Mouse (Mus musculus) hindbrain, embryonic 10.5 days (tissue): Measurements from ENCODE around the gene Tbx4. TPM values are rescaled to one million over a fixed set of nuclear protein-coding genes. Genes with fewer than 3 reads are reported as not detected.

Experiments used
- DNase-seq: peaks from one replicate; pipeline ENCODE4 v3.0.0-alpha.2; 2017; ENCODE audit warnings: low spot score
- H3K27ac ChIP-seq: fragments of 300-500 bp; sonication (generic); 2 replicates; pipeline ENCODE4 v1.5.1; 2016; ENCODE audit warnings: mild to moderate bottlenecking, moderate library complexity
- H3K27me3 ChIP-seq: fragments of 300-500 bp; sonication (generic); 2 replicates; pipeline ENCODE4 v1.6.1; 2016; ENCODE audit warnings: mild to moderate bottlenecking; ENCODE audit not compliant: poor library complexity, insufficient read depth, severe bottlenecking
- H3K36me3 ChIP-seq: fragments of 300-500 bp; sonication (generic); 2 replicates; pipeline ENCODE4 v1.6.1; 2016; ENCODE audit warnings: mild to moderate bottlenecking, moderate library complexity
- H3K4me1 ChIP-seq: fragments of 300-500 bp; sonication (generic); replicated peaks from 2 replicates; pipeline ENCODE4 v1.6.1; 2016; ENCODE audit warnings: mild to moderate bottlenecking
- H3K4me3 ChIP-seq: fragments of 300-500 bp; sonication (generic); 2 replicates; pipeline ENCODE4 v1.5.1; 2016; ENCODE audit warnings: mild to moderate bottlenecking, moderate library complexity
- H3K9me3 ChIP-seq: fragments of 300-500 bp; sonication (generic); 2 replicates; pipeline ENCODE4 v1.6.1; 2016; ENCODE audit warnings: mild to moderate bottlenecking, moderate library complexity
- WGBS: fragments of 180-500 bp; shearing (Covaris S2); methylation state at CpG from one replicate; pipeline ENCODE4 v1.1.7; 2016; 5-methylcytosine and 5-hydroxymethylcytosine counted together
- polyA plus RNA-seq: library from polyadenylated mRNA; unstranded; fragments of >200 nt; fragmentation: Nextera tagmentation; extraction: Ambion mirVana; gene quantifications from 2 replicates; pipeline ENCODE4 v1.2.1, GENCODE M21; 2016

Tbx4 gene
- polyA plus RNA-seq, 1 experiment from 2014 or later: 0.22 TPM

DNA sequence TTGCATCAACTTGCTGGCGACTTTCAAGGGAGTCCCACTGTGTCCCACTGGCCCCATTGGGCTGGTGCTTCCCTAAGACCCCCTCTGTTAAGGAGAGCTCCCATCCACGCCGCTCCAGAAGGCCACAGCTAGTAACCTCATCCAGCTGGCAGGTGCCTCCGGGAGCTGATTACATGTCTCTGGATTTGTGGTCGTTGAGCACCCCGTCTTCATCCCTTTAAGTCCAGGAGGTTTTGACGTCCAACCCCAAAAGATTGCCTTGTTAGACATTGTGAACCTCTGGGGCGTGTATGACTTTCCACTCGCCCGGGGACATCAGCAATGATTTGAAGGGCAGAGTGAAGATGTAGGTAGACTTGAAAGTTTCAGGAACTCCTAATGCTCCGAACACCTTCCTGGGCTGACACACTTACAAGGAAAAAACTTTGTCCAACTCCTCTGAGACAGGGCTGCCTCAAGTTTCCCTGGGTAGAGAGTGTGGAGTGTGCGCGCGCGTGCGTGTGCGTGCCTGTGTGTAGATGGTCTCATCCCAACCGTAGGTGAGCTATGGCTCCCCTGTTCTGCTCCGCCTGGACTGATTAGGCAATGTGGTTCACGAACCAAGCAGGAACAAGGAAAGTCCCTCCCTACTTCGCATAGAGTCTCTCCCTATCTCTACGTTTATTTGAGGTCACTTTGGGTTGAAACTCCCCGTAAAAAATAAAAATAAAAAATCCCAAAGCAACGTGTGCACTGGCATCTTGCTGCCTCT, 43.5 kb upstream of the Tbx4 start:
- Histone ChIP-seq H3K9me3 (no peaks in the 10 kb centered on the region), H3K27me3 (peaks cover 96% of the 10 kb centered on the region), H3K4me3 (peak overlapping the region; percentile 60), H3K27ac (peak overlapping the region; percentile 80), H3K36me3 (0 out of 2 replicates have a peak, but pooled peaks cover 6% of the 10 kb centered on the region), H3K4me1 (peaks cover 60% of the 10 kb centered on the region)
- DNase-seq: no peak
- 6% methylated on average over 24 of the region's 24 CpGs for WGBS

DNA sequence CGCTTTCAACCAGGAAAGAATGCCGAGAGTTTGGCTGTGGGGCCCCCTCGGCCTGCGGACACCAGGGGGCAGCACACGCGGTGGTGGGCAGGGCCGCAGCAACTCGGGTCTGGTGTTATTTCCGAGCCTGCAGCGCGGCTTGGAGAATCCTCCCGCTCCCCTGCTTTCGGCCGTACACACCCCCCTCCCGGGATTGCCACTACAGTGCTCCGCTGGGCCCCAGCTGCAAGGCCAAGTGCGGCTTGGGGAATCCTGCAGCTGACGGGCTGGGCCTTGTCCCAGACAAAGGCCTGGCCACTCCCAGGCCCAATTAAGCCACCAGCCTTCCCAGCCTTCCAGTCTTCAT, 42.9 kb upstream of the Tbx4 start:
- peak overlapping the region; percentile 60 for H3K4me3 ChIP-seq
- H3K4me1 ChIP-seq: peaks cover 55% of the 10 kb centered on the region
- H3K27ac ChIP-seq: peak overlapping the region; percentile 80
- 0 out of 2 replicates have a peak, but pooled peaks cover under 1% of the 10 kb centered on the region for H3K36me3 ChIP-seq
- under 1% methylated on average over 18 of the region's 18 CpGs for WGBS
- peak; percentile 86 for DNase-seq
- no peaks in the 10 kb centered on the region for H3K9me3 ChIP-seq
- H3K27me3 ChIP-seq: peaks cover 95% of the 10 kb centered on the region

DNA sequence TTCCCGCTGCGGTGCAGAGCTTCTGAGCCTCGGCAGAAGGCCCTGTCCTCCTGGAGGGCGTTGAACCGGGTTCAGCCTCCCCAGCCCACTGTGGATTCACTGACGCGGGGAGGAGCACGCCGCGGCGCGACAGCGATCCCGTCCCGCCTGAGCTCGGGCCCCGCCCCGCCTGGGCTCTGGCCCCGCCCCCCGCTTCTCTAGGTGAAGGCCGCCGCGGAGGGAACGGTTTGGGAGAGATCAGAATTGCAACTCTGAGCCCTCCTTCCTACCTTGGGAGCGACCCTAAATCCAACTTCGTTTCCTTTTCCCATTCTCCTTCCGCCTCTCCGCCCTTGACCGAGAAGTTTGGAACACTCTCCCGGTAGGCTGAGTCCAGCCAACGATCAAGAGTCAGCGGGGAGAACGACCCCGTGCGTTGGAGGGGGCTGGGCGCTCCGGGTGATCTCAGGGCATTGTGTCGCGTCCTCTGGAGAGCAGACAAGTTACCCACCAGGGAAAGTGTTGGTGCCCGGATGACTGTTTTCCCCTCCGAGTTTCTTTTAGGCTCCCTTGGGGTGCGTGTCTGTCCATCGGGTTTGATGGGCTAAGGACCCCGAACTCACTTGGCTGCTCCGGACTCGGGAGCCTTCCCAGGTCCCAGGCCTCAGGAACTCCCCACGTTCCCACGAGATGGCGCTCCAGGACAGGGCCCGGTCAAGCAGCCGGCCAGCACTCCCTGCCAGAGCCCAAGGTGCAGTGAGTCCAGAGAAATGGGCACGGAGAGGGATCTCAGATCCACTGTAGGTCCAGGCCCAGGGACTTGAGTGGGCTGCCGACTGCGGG, 41.9 kb upstream of the Tbx4 start:
- H3K4me3 ChIP-seq: peak overlapping the region; percentile 60
- peak overlapping the region; percentile 80 for H3K27ac ChIP-seq
- WGBS: under 1% methylated on average over 54 of the region's 54 CpGs
- H3K9me3 ChIP-seq: no peaks in the 10 kb centered on the region
- DNase-seq: peak; percentile 92
- H3K27me3 ChIP-seq: peaks cover 90% of the 10 kb centered on the region
- no peaks in the 10 kb centered on the region for H3K36me3 ChIP-seq
- H3K4me1 ChIP-seq: peaks cover 61% of the 10 kb centered on the region

GRCm38 (mm10) chr11:85844971-85845370, 41.3 kb upstream of the Tbx4 start:
- Histone ChIP-seq H3K4me3 (peak overlapping the region; percentile 60), H3K27ac (0 out of 2 replicates have a peak overlapping the region, but pooled peaks have one; percentile 80), H3K4me1 (peaks cover 61% of the 10 kb centered on the region), H3K36me3 (no peaks in the 10 kb centered on the region), H3K9me3 (no peaks in the 10 kb centered on the region), H3K27me3 (peaks cover 89% of the 10 kb centered on the region)
- DNase-seq: no peak
- 28% methylated on average over 5 of the region's 5 CpGs for WGBS

GRCm38 (mm10) chr11:85845921-85846320, 40.3 kb upstream of the Tbx4 start:
- peaks cover 53% of the 10 kb centered on the region for H3K4me1 ChIP-seq
- 48% methylated on average over 5 of the region's 5 CpGs for WGBS
- no peak overlapping the region for H3K4me3 ChIP-seq
- H3K36me3 ChIP-seq: no peaks in the 10 kb centered on the region
- peaks cover 83% of the 10 kb centered on the region for H3K27me3 ChIP-seq
- H3K9me3 ChIP-seq: no peaks in the 10 kb centered on the region
- no peak for DNase-seq
- H3K27ac ChIP-seq: no peak overlapping the region

DNA sequence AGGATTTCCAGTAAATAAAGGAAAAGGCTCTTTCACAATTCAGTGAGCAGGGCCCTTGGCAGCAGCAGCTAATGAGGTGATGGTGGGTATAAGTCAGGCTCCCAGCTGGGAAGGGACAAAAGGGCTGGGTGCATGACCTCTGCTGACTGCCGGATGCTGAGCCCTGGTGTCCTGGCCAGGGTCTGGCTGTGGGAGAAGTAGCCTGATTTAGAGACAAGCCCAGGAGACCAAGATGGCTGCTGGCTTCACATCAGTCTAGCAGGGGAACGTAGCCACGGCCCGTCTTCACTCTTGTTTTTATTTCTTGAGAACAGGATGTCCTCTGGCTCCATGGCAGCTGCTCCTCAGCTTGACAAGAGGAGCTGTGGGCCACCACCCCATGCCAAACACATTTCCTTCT, 39.7 kb upstream of the Tbx4 start:
- H3K27me3 ChIP-seq: peaks cover 77% of the 10 kb centered on the region
- H3K4me3 ChIP-seq: no peak overlapping the region
- peaks cover 52% of the 10 kb centered on the region for H3K4me1 ChIP-seq
- DNase-seq: no peak
- no peaks in the 10 kb centered on the region for H3K36me3 ChIP-seq
- no peaks in the 10 kb centered on the region for H3K9me3 ChIP-seq
- WGBS: 46% methylated on average over 4 of the region's 4 CpGs
- no peak overlapping the region for H3K27ac ChIP-seq

DNA sequence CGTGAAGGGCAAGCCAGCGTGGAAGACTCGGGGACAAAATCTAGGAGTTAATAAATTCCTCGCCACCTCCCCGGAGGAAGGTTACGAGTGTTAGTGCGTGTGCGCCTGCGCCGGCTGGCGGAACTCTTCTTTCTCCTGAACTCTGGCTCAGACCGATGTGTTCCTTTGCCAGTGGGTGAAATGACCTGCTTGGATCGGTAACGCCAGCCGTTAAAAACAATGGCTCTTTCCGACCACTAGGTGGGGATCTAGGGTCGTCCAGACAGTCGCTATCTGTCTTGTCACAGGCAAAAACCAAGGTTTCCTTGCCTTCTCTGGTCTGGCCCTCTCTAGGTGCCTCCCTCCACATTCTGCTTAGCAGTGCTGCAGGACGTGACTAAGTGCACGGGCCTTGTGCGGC, 37.2 kb upstream of the Tbx4 start:
- Histone ChIP-seq H3K4me1 (peaks cover 30% of the 10 kb centered on the region), H3K27ac (peak overlapping the region; percentile 50; the same call in 1 of the 2 replicates), H3K9me3 (no peaks in the 10 kb centered on the region), H3K36me3 (no peaks in the 10 kb centered on the region), H3K4me3 (peak overlapping the region; percentile 46), H3K27me3 (peaks cover 51% of the 10 kb centered on the region)
- WGBS: 1% methylated on average over 21 of the region's 21 CpGs
- DNase-seq: peak; percentile 83

DNA sequence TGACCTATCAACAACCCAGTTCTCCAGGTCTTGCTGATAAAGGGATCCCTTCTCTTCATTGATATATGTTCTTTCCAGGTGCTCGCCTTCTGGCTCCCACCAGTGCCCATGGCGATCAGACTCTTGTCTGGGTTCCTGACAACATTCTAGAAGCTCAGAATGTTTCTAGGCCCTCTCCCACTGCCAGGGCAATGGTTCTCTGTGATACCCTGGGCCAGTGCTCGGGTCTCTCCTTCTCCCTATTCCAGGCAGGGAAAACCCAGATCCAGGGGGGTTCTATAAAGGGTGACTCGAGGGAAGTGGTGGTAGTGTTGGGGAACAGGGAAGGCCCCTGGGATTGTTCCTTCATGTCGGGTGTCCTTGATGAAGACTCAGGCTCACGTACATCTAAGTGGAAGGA, 36.0 kb upstream of the Tbx4 start, which contains the start of gene Gm11444:
TSS of gene Gm11444 (minus strand) at position 101 of the 400 bp plus-strand sequence.
- Histone ChIP-seq H3K27me3 (peaks cover 43% of the 10 kb centered on the region), H3K36me3 (no peaks in the 10 kb centered on the region), H3K9me3 (no peaks in the 10 kb centered on the region), H3K4me1 (peaks cover 22% of the 10 kb centered on the region), H3K27ac (no peak within 1 kb of the TSS), H3K4me3 (0 out of 2 replicates have a peak within 1 kb of the TSS, but pooled peaks have one; percentile 46)
- DNase-seq: no peak
- WGBS: 86% methylated on average over 6 of the region's 6 CpGs

DNA sequence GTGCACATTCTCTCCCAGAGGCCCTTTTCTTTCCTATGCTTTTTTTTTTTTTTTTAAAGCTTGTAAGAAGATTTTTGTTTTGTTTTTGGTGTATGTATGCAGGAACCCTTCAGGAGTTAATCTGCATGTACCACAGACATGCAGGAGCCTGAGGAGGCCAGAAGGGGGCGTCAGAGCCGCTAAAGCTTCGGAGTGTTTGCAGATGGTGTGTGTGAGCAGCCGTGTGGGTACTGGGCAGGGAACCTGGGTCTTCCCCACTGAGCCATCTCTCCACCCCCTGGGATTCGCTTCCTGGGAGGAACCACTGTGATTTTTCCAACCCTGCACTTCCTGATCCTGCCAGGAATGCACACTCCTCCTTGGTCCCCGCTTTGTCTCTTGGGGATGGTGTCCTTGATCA, 35.5 kb upstream of the Tbx4 start:
- no peak for DNase-seq
- 44% methylated on average over 6 of the region's 6 CpGs for WGBS
- peaks cover 43% of the 10 kb centered on the region for H3K27me3 ChIP-seq
- no peaks in the 10 kb centered on the region for H3K36me3 ChIP-seq
- H3K9me3 ChIP-seq: no peaks in the 10 kb centered on the region
- H3K27ac ChIP-seq: no peak overlapping the region
- H3K4me1 ChIP-seq: peaks cover 22% of the 10 kb centered on the region
- no peak overlapping the region for H3K4me3 ChIP-seq

DNA sequence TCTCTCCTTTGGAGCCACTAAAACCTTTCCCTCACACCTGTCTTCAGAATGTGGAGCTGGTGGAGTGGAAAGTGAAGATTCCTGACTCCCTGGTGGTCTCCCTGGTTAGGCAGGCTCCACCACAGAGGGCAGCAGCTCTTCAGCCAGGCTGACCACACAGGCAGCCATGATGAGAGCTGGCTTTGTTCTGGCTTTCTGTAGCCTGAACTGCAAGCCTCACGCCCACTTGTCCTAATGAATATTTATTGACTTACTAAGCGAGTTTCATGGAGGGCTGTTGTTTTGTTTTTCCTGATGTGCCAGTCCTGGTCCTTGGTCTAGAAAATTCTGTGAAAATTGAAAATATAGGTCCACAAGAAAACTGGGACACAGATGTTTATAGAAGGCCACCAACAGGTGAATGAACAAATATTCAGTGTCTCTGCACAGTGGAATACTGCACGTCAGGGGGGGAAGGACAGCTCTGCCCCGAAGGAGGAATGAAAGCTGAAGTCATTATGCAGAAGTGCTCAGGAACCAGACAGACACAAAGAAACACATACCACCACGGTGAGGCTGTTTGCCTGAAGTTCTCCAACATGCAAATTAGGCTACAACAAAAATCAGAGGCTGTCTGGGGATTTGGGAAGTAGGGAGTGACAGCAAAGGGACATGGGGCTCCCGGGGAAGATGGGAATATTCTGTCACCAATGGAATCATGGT, 28.1 kb upstream of the Tbx4 start:
- peak overlapping the region; percentile 81 for H3K27ac ChIP-seq
- H3K4me1 ChIP-seq: peaks cover 14% of the 10 kb centered on the region
- 14% methylated on average over 6 of the region's 6 CpGs for WGBS
- H3K27me3 ChIP-seq: peaks cover 19% of the 10 kb centered on the region; the same call in 1 of the 2 replicates
- no peaks in the 10 kb centered on the region for H3K9me3 ChIP-seq
- no peaks in the 10 kb centered on the region for H3K36me3 ChIP-seq
- DNase-seq: peak; percentile 62
- peak overlapping the region; percentile 34; the same call in 1 of the 2 replicates for H3K4me3 ChIP-seq

DNA sequence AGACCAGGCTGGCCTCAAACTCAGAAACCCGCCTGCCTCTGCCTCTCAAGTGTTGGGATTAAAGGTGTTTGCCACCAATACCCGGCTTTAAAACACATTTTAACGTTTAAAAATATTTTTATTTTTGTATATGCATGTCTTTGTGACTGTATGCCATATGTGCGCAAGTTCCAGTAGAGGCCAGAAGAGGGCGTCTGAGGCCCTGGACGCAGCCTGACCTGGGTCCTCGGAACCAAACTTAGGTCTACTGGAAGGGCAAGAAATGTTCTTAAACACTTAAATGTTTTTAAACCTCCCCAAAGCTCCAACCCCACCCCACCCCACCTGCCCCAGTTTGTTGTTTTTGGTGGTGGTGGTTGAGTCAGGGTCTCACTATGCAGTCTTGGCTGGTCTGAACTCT, 21.9 kb upstream of the Tbx4 start:
- Histone ChIP-seq H3K9me3 (no peaks in the 10 kb centered on the region), H3K4me3 (no peak overlapping the region), H3K4me1 (no peaks in the 10 kb centered on the region), H3K36me3 (no peaks in the 10 kb centered on the region), H3K27ac (no peak overlapping the region), H3K27me3 (peaks cover 10% of the 10 kb centered on the region; the same call in 1 of the 2 replicates)
- DNase-seq: no peak
- WGBS: 35% methylated on average over 7 of the region's 7 CpGs

- Histone ChIP-seq H3K4me3 (no peak overlapping the region), H3K36me3 (no peaks in the 10 kb centered on the region), H3K27ac (peak overlapping the region; percentile 8; the same call in 1 of the 2 replicates), H3K27me3 (peaks cover 22% of the 10 kb centered on the region), H3K9me3 (no peaks in the 10 kb centered on the region), H3K4me1 (peaks cover 11% of the 10 kb centered on the region)
- 60% methylated on average over 24 of the region's 24 CpGs for WGBS
- peak; percentile 45 for DNase-seq
Measured at GRCm38 (mm10) chr11:85876059-85876788, 10.0 kb upstream of the Tbx4 start.
